In the genomic region with DNA sequence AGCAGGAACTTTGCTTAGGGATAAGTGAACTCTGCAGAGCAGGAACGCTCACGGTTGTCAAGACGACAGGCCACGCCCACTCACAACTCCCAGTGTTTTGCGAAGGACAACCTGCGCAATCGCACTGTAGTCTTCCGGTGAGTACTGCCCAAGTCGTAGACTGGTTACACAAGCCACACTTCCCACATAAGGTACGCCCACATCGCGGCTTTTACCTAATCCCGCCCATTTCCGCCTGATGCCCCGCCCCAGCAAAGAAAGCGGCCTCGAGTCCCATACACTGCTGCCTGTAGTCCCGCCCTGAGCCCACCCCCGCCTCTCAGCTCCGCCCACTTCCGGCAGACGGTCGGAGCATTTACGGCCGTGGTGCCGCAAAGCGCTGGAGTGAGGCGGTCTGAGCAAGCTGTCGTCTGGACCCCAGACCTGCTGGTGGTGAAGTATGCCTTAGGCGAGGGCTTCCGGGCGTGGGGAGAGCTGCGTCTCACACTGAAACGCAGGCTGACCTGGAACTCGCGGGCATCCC, we compare ENCODE assay signal across 8 mouse cellular contexts. TPM values are rescaled to one million over a fixed set of nuclear protein-coding genes. Genes with fewer than 3 reads are reported as not detected.
A peak's percentile ranks its signal among the peaks of the same experiment; 100 is the strongest.
DNase-seq lines count a peak whose midpoint lies in the region; ATAC-seq lines count a peak whose summit lies in the region.

Gene Casc1 (minus strand): TSS at position 190 of the 523 bp plus-strand sequence.
Gene Etfrf1 (plus strand): TSS at position 319 of the 523 bp plus-strand sequence.

- under 1% methylated on average over 36 of the region's 36 CpGs for WGBS in hindbrain, embryonic 12.5 days

- H3K36me3 ChIP-seq in hindbrain, embryonic 12.5 days = 0 out of 2 replicates have a peak, but pooled peaks cover under 1% of the 10 kb centered on the region

- H3K9ac ChIP-seq in hindbrain, embryonic 12.5 days = peak within 1 kb of the TSS; percentile 79

- peak; percentile 100 for ATAC-seq in hindbrain, embryonic 12.5 days (ENCODE audit: low FRiP score)

- H3K4me2 ChIP-seq in hindbrain, embryonic 12.5 days (replicated peaks) = peak within 1 kb of the TSS; percentile 65

- peak within 1 kb of the TSS; percentile 65 for H3K4me3 ChIP-seq in hindbrain, embryonic 12.5 days

- H3K4me1 ChIP-seq in hindbrain, embryonic 12.5 days = peaks cover 14% of the 10 kb centered on the region

- no peaks in the 10 kb centered on the region for H3K27me3 ChIP-seq in hindbrain, embryonic 12.5 days

- DNase-seq in NIH3T3 (ENCODE audit: low read depth) = peak; percentile 100
- DNase-seq in cerebellum, postnatal 10 days = peak; percentile 97 to 99
- peak; percentile 98 to 99 for DNase-seq in frontal cortex, postnatal 10 days (ENCODE audit: low spot score in 2 of 2)
- DNase-seq in layer of hippocampus, postnatal 14 days (ENCODE audit: low spot score in 2 of 2) = peak; percentile 95 to 99
- DNase-seq in lung, postnatal 14 days = peak; percentile 99
- peak; percentile 98 for DNase-seq in retina, adult 2 months (ENCODE audit: low read depth, low spot score)
- peak; percentile 98 to 99 for DNase-seq in thymus, postnatal 36 days

- H3K27ac ChIP-seq in hindbrain, embryonic 12.5 days = peak within 1 kb of the TSS; percentile 96

- no peaks in the 10 kb centered on the region for H3K9me3 ChIP-seq in hindbrain, embryonic 12.5 days (replicated peaks)

RNA-seq across cellular contexts. Expression of gene Casc1, which starts in this region (rescaled TPM):
- 0.83 and 1.7 TPM in 2 replicates for polyA plus RNA-seq in hindbrain, embryonic 12.5 days (2016; fragmentation: Nextera tagmentation; extraction: Ambion mirVana)
- 1 to 10 TPM; 1.7 to 2.4 TPM for total RNA-seq in layer of hippocampus, postnatal 14 days (2021)

RNA-seq across cellular contexts. Expression of gene Etfrf1, which starts in this region (rescaled TPM):
- 35.1 and 36.5 TPM in 2 replicates for polyA plus RNA-seq in hindbrain, embryonic 12.5 days (2016; fragmentation: Nextera tagmentation; extraction: Ambion mirVana)
- total RNA-seq in layer of hippocampus, postnatal 14 days (2021) = 10 to 100 TPM; 25.5 to 25.9 TPM

Comparison
In these comparisons a context has a peak if more than half of its experiments do, and no peak if none do; other contexts are left out.
1. Peak in every context shown above with its lines: DNase-seq, ATAC-seq, H3K4me3 ChIP-seq and H3K27ac ChIP-seq.